Mouse (Mus musculus): ENCODE data around the gene Heyl. TPM values are rescaled to one million over a fixed set of nuclear protein-coding genes. Genes with fewer than 3 reads are reported as not detected.

The Heyl gene
- 1 to 10 TPM; 6.2 to 8.6 TPM for total RNA-seq (2021)
- long read RNA-seq, experiment 1, partial matches to known transcripts, result 0 of 1 reads
- long read RNA-seq, experiment 1, other reads (novel, unspliced or antisense), result 1 of 1 reads
- long read RNA-seq, experiment 2, result 0 reads

- peak; percentile 72 to 80 for DNase-seq
These were observed at the start of gene Heyl for GRCm38 (mm10) chr4:123233492-123234084. Heyl (plus strand) TSS chr4:123233556.

- DNase-seq, result no peak
These were observed 48.5 kb upstream of the Heyl start for GRCm38 (mm10) chr4:123184816-123185215.

- no peak for DNase-seq
These were observed 41.0 kb upstream of the Heyl start for GRCm38 (mm10) chr4:123192336-123192735.

- no peak for DNase-seq
These were observed 39.6 kb upstream of the Heyl start for GRCm38 (mm10) chr4:123193791-123194190.

GRCm38 (mm10) chr4:123196695-123197094, 36.7 kb upstream of the Heyl start:
- DNase-seq, result peak; percentile 42 to 49

GRCm38 (mm10) chr4:123200771-123201185, 32.6 kb upstream of the Heyl start:
- DNase-seq, result peak; percentile 81 to 86

- peak; percentile 79 to 88 for DNase-seq
These were observed 31.9 kb upstream of the Heyl start, which contains the start of gene Nt5c1a for GRCm38 (mm10) chr4:123201186-123202093. Nt5c1a (plus strand) TSS chr4:123201504.

- DNase-seq, result no peak
These were observed 31.3 kb upstream of the Heyl start for GRCm38 (mm10) chr4:123202094-123202420.

GRCm38 (mm10) chr4:123207337-123207736, 26.0 kb upstream of the Heyl start:
- DNase-seq, result no peak

- no peak for DNase-seq
These were observed 22.4 kb upstream of the Heyl start for GRCm38 (mm10) chr4:123210996-123211395.

GRCm38 (mm10) chr4:123211453-123211852, 21.9 kb upstream of the Heyl start:
- DNase-seq, result no peak

- DNase-seq, result no peak
These were observed 21.0 kb upstream of the Heyl start for GRCm38 (mm10) chr4:123212330-123212729.

GRCm38 (mm10) chr4:123213975-123214374, 19.4 kb upstream of the Heyl start:
- DNase-seq, result peak; percentile 82 to 87

GRCm38 (mm10) chr4:123215367-123215766, 18.0 kb upstream of the Heyl start:
- no peak for DNase-seq

GRCm38 (mm10) chr4:123216782-123217181, 16.6 kb upstream of the Heyl start:
- peak; percentile 58 to 67 for DNase-seq

GRCm38 (mm10) chr4:123219720-123220357, 13.5 kb upstream of the Heyl start:
- peak; percentile 84 to 86 for DNase-seq

- DNase-seq, result peak; percentile 77 to 78
These were observed 12.7 kb upstream of the Heyl start for GRCm38 (mm10) chr4:123220637-123221036.

GRCm38 (mm10) chr4:123223309-123223708, 10.0 kb upstream of the Heyl start:
- DNase-seq, result no peak

- DNase-seq, result no peak
These were observed 7.5 kb upstream of the Heyl start for GRCm38 (mm10) chr4:123225718-123226403.

GRCm38 (mm10) chr4:123227707-123228106, 5.6 kb upstream of the Heyl start:
- DNase-seq, result no peak

GRCm38 (mm10) chr4:123228270-123228669, 5.1 kb upstream of the Heyl start:
- no peak for DNase-seq

GRCm38 (mm10) chr4:123229166-123229565, 4.2 kb upstream of the Heyl start:
- no peak for DNase-seq
